Mouse (Mus musculus): Measurements from ENCODE around the gene Prkcb.

GRCm38 (mm10) chr7:122667903-122668302, 379.4 kb downstream of the Prkcb start:
- no peak for TF ChIP-seq CTCF (IDR thresholded peaks at IDR 0.05; ENCODE audit: control insufficient read depth, insufficient read depth, insufficient read length)
- no peak for TF ChIP-seq MAX (IDR thresholded peaks at IDR 0.05)
- TF ChIP-seq USF1 (IDR thresholded peaks at IDR 0.05; ENCODE audit: low read depth): no peak
- no peak for TF ChIP-seq MYOD1 (IDR thresholded peaks at IDR 0.05; ENCODE audit: control insufficient read depth, insufficient read length, low read depth)
- TF ChIP-seq FOSL1 (IDR thresholded peaks at IDR 0.05; ENCODE audit: insufficient read depth, low read length, poor library complexity, severe bottlenecking): no peak
